8 mouse cellular contexts compared by ENCODE assay signal in the genomic region with DNA sequence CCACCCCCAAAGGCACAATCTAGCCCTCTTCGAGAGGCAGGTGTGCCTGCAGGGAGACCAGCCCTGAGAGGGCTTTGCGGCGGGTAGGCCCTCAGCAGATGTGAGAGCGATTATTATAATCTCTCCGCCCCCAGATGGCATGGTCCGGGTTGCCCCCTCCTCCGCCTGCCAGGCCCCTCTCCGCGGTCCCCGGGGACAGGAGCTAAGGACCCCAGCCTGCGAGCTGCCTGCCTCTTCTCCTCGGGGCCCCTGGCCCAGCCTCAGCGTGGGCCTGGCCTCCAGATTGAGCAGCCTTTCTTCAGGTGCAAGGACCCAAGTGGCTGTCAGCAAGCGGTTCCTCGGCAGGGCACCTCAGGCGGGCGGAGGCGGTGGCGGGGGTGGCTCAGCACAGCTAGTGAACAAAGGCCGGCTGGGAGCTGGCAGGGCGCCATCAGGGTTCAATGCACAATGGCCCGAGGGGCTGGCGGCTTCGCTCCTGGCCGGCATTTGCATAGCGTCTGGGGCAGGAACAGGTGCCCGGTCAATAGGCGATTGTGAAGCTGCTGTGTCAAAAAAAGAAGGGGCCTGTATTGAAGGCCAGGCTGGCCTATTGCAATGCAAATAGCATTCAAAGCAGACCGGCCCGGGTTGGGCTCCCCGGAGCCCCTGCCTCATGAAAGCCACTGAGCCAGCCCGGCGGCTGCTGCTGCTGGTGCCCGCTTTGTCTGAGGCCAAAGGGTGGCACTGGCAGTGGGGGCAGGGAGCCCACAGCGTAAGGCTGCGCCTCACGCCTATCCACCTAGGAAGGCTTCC.
DNase-seq lines count a peak whose midpoint lies in the region; ATAC-seq and TF ChIP-seq lines count a peak whose summit lies in the region.

No protein-coding gene starts in this region.

- DNase-seq in R1 (ENCODE audit: low read depth, low spot score): peak; percentile 81
- peak; percentile 74 for DNase-seq in cerebellum, adult 9-11 months
- peak; percentile 76 to 84 for DNase-seq in frontal cortex, postnatal 14 days (ENCODE audit: low spot score in 2 of 2)
- DNase-seq in hindbrain, postnatal 0 days (ENCODE audit: low spot score): peak; percentile 88
- peak; percentile 78 to 87 for DNase-seq in left cerebral cortex, adult 2 months (ENCODE audit: extremely low spot score in 1 of 2, low spot score in 2 of 2)
- DNase-seq in lung, postnatal 25 days (ENCODE audit: low spot score): peak; percentile 70
- DNase-seq in right cerebral cortex, postnatal 25 days: peak; percentile 76

- peak; percentile 91 for ATAC-seq in hindbrain, postnatal 0 days
- no peak for ATAC-seq in megakaryocyte, adult 5-6 weeks (ENCODE audit: poor library complexity, severe bottlenecking)

- peaks cover 11% of the 10 kb centered on the region; the same call in 1 of the 2 replicates for H3K4me1 ChIP-seq in hindbrain, postnatal 0 days (ENCODE audit: insufficient read depth, low read length)

- TF ChIP-seq CTCF in hindbrain, postnatal 0 days (IDR thresholded peaks at IDR 0.05; ENCODE audit: low read depth): no peak; the same call in 1 of the 2 replicates
- no peak for TF ChIP-seq CTCF in left cerebral cortex, adult 2 months (IDR thresholded peaks at IDR 0.05)

- no peaks in the 10 kb centered on the region for H3K9me3 ChIP-seq in hindbrain, postnatal 0 days (ENCODE audit: low read length)

- no peaks in the 10 kb centered on the region for H3K27me3 ChIP-seq in hindbrain, postnatal 0 days (ENCODE audit: insufficient read depth, low read length)

- WGBS in hindbrain, postnatal 0 days: 6% methylated on average over 35 of the region's 37 CpGs

- peak overlapping the region; percentile 78 for H3K27ac ChIP-seq in hindbrain, postnatal 0 days
- H3K27ac ChIP-seq in left cerebral cortex, adult 2 months: peak overlapping the region; percentile 72

- H3K4me2 ChIP-seq in hindbrain, postnatal 0 days (ENCODE audit: low read depth, low read length): peak overlapping the region; percentile 35; the same call in 1 of the 2 replicates

- H3K9ac ChIP-seq in hindbrain, postnatal 0 days (replicated peaks; ENCODE audit: low read length): peak overlapping the region; percentile 38; the same call in 1 of the 2 replicates

- H3K36me3 ChIP-seq in hindbrain, postnatal 0 days (ENCODE audit: insufficient read depth, low read length): no peaks in the 10 kb centered on the region

- intact Hi-C loops in left cerebral cortex, adult 2 months (cut with DNase I): loop anchor here (1.0 kb wide), 1 partner anchor 60 kb away; no protein-coding TSS in a partner anchor

- H3K4me3 ChIP-seq in hindbrain, postnatal 0 days (ENCODE audit: low read length): no peak overlapping the region
- H3K4me3 ChIP-seq in left cerebral cortex, adult 2 months: no peak overlapping the region
